Mouse (Mus musculus) MEL (cell line): Measurements from ENCODE around the gene Zic4. TPM values are rescaled to one million over a fixed set of nuclear protein-coding genes. Genes with fewer than 3 reads are reported as not detected.

Experiments used
- DNase-seq: peaks from one replicate; pipeline ENCODE4 v3.0.0; 2011; ENCODE audit warnings: low read depth, low spot score
- H3K27ac ChIP-seq: 2 replicates; pipeline ENCODE4 v1.5.1; 2012; ENCODE audit warnings: low read depth, mild to moderate bottlenecking, control low read depth, low read length, moderate library complexity; ENCODE audit not compliant: control insufficient read depth
- H3K27me3 ChIP-seq, 2 experiments: fragments of 150-350 bp in 1 of 2; sonication (generic) in 1 of 2; 2 replicates each; pipeline ENCODE4 v1.6.1; 2012; ENCODE audit warnings: low read length in 2 of 2, mild to moderate bottlenecking in 2 of 2, improper control_type of control experiment in 1 of 2, moderate library complexity in 1 of 2; ENCODE audit not compliant: insufficient read depth in 2 of 2, control insufficient read depth in 1 of 2
- H3K36me3 ChIP-seq, 2 experiments: 2 replicates each; pipeline ENCODE4 v1.6.1; 2012 to 2014; ENCODE audit warnings: low read length in 2 of 2, improper control_type of control experiment in 1 of 2, inconsistent platforms in 1 of 2, mild to moderate bottlenecking in 1 of 2; ENCODE audit not compliant: insufficient read depth in 2 of 2, control insufficient read depth in 1 of 2
- H3K4me1 ChIP-seq, 2 experiments: fragments of 150-350 bp in 1 of 2; sonication (generic) in 1 of 2; 2 replicates each; pipeline ENCODE4 v1.6.1; 2012; ENCODE audit warnings: low read length in 2 of 2, improper control_type of control experiment in 1 of 2, mild to moderate bottlenecking in 1 of 2; ENCODE audit not compliant: insufficient read depth in 2 of 2, control insufficient read depth in 1 of 2
- H3K4me3 ChIP-seq, 2 experiments: fragments of 150-350 bp in 1 of 2; sonication (generic) in 1 of 2; 2 replicates each; pipeline ENCODE4 v1.5.1; 2012; ENCODE audit warnings: low read depth in 2 of 2, low read length in 2 of 2, mild to moderate bottlenecking in 2 of 2, moderate library complexity in 2 of 2, control low read depth in 1 of 2, improper control_type of control experiment in 1 of 2; ENCODE audit not compliant: control insufficient read depth in 1 of 2, insufficient read depth in 1 of 2
- H3K79me2 ChIP-seq: 2 replicates; pipeline ENCODE4 v1.6.1; 2012; ENCODE audit warnings: mild to moderate bottlenecking, low read length, moderate library complexity; ENCODE audit not compliant: control insufficient read depth, poor library complexity, insufficient read depth
- H3K9ac ChIP-seq: 2 replicates; pipeline ENCODE4 v1.6.1; 2012; ENCODE audit warnings: low read depth, mild to moderate bottlenecking, control low read depth, low read length, moderate library complexity; ENCODE audit not compliant: control insufficient read depth, poor library complexity, severe bottlenecking
- H3K9me3 ChIP-seq: fragments of 150-350 bp; sonication (generic); replicated peaks from 2 replicates; pipeline ENCODE4 v1.6.1; 2012; ENCODE audit warnings: mild to moderate bottlenecking, low read length, improper control_type of control experiment, moderate library complexity; ENCODE audit not compliant: insufficient read depth
- BHLHE40 ChIP-seq: IDR thresholded peaks from 2 replicates; pipeline ENCODE4 v1.6.1; 2012; ENCODE audit warnings: low read depth, mild to moderate bottlenecking, inconsistent platforms, low read length, improper control_type of control experiment, borderline replicate concordance
- CHD2 ChIP-seq: IDR thresholded peaks from 2 replicates; pipeline ENCODE4 v1.6.1; 2011; ENCODE audit warnings: low read length, improper control_type of control experiment
- CTCF ChIP-seq, 3 experiments: IDR thresholded peaks in 2 of 3; conservative IDR thresholded peaks in 1 of 3; 2 replicates each; pipeline ENCODE4 v1.5.1; 2011 to 2012; ENCODE audit warnings: low read length in 3 of 3, low read depth in 2 of 3, mild to moderate bottlenecking in 2 of 3, improper control_type of control experiment in 1 of 3, inconsistent platforms in 1 of 3, mixed read lengths in 1 of 3, moderate library complexity in 1 of 3; ENCODE audit not compliant: control insufficient read depth in 1 of 3, insufficient read depth in 1 of 3, poor library complexity in 1 of 3, severe bottlenecking in 1 of 3
- E2F4 ChIP-seq: IDR thresholded peaks from 2 replicates; pipeline ENCODE4 v1.6.1; 2011; ENCODE audit warnings: low read depth, low read length, improper control_type of control experiment, borderline replicate concordance
- EP300 ChIP-seq, 2 experiments: IDR thresholded peaks; 2 replicates each; pipeline ENCODE4 v1.6.1; 2011; ENCODE audit warnings: improper control_type of control experiment in 2 of 2, low read length in 2 of 2, low read depth in 1 of 2, mild to moderate bottlenecking in 1 of 2
- GATA1 ChIP-seq: IDR thresholded peaks from 2 replicates; pipeline ENCODE4 v1.6.1; 2011; ENCODE audit warnings: low read depth, low read length, improper control_type of control experiment
- HCFC1 ChIP-seq: IDR thresholded peaks from 2 replicates; pipeline ENCODE4 v1.6.1; 2012; ENCODE audit warnings: low read depth, mild to moderate bottlenecking, inconsistent platforms, low read length, improper control_type of control experiment, moderate library complexity
- JUND ChIP-seq: IDR thresholded peaks from 2 replicates; pipeline ENCODE4 v1.6.1; 2011; ENCODE audit warnings: low read depth, mild to moderate bottlenecking, improper control_type of control experiment, low read length
- MAFK ChIP-seq: IDR thresholded peaks from 2 replicates; pipeline ENCODE4 v1.6.1; 2011; ENCODE audit warnings: low read depth, mild to moderate bottlenecking, low read length, improper control_type of control experiment, borderline replicate concordance
- MAZ ChIP-seq: IDR thresholded peaks from 2 replicates; pipeline ENCODE4 v1.6.1; 2012; ENCODE audit warnings: low read depth, mild to moderate bottlenecking, inconsistent platforms, low read length, improper control_type of control experiment
- MYB ChIP-seq: IDR thresholded peaks from 2 replicates; pipeline ENCODE4 v1.6.1; 2011; ENCODE audit warnings: mild to moderate bottlenecking, low read depth, low read length, improper control_type of control experiment
- NRF1 ChIP-seq: IDR thresholded peaks from 2 replicates; pipeline ENCODE4 v1.6.1; 2014; ENCODE audit warnings: low read depth, mild to moderate bottlenecking, inconsistent platforms, low read length, improper control_type of control experiment, moderate library complexity; ENCODE audit not compliant: poor library complexity, insufficient read depth, severe bottlenecking
- POLR2AphosphoS2 ChIP-seq: IDR thresholded peaks from 2 replicates; pipeline ENCODE4 v1.6.1; 2011; ENCODE audit warnings: low read length, improper control_type of control experiment
- POLR2AphosphoS5 ChIP-seq: IDR thresholded peaks from 2 replicates; pipeline ENCODE4 v1.6.1; 2012; ENCODE audit warnings: low read depth, borderline replicate concordance, mild to moderate bottlenecking, inconsistent platforms, low read length, moderate library complexity, mixed read lengths
- RAD21 ChIP-seq: IDR thresholded peaks from 2 replicates; pipeline ENCODE4 v1.6.1; 2011; ENCODE audit warnings: mild to moderate bottlenecking, low read depth, low read length, improper control_type of control experiment
- SMC3 ChIP-seq: IDR thresholded peaks from 2 replicates; pipeline ENCODE4 v1.6.1; 2011; ENCODE audit warnings: low read depth, low read length, improper control_type of control experiment
- TCF12 ChIP-seq: IDR thresholded peaks from 2 replicates; pipeline ENCODE4 v1.6.1; 2014; ENCODE audit warnings: low read depth, mild to moderate bottlenecking, inconsistent platforms, low read length, improper control_type of control experiment, moderate library complexity
- UBTF ChIP-seq: IDR thresholded peaks from 2 replicates; pipeline ENCODE4 v1.6.1; 2012; ENCODE audit warnings: low read depth, mild to moderate bottlenecking, inconsistent platforms, low read length, improper control_type of control experiment, moderate library complexity, borderline replicate concordance; ENCODE audit not compliant: insufficient read depth
- USF1 ChIP-seq: IDR thresholded peaks from 2 replicates; pipeline ENCODE4 v1.6.1; 2014; ENCODE audit warnings: low read depth, mild to moderate bottlenecking, inconsistent platforms, low read length, improper control_type of control experiment, moderate library complexity
- USF2 ChIP-seq, 2 experiments: IDR thresholded peaks; 2 replicates each; pipeline ENCODE4 v1.6.1; 2011 to 2012; ENCODE audit warnings: improper control_type of control experiment in 2 of 2, low read length in 2 of 2, borderline replicate concordance in 1 of 2, inconsistent platforms in 1 of 2, low read depth in 1 of 2, mild to moderate bottlenecking in 1 of 2; ENCODE audit not compliant: insufficient read depth in 1 of 2
- ZC3H11A ChIP-seq: IDR thresholded peaks from 2 replicates; pipeline ENCODE4 v1.6.1; 2012; ENCODE audit warnings: low read depth, mild to moderate bottlenecking, inconsistent platforms, low read length, improper control_type of control experiment
- ZNF384 ChIP-seq: IDR thresholded peaks from 2 replicates; pipeline ENCODE4 v1.6.1; 2012; ENCODE audit warnings: low read depth, mild to moderate bottlenecking, inconsistent platforms, low read length, improper control_type of control experiment
- polyA plus RNA-seq, 2 experiments: library from polyadenylated mRNA; stranded (reverse) in 1 of 2; unstranded in 1 of 2; fragments of >175 nt in 1 of 2; fragments of >200 nt in 1 of 2; gene quantifications; 2 replicates each; pipeline versions ENCODE4 v1.2.1 to v1.2.4; 2012; ENCODE audit warnings: low replicate concordance in 2 of 2, low read depth in 1 of 2; ENCODE audit not compliant: insufficient read length in 2 of 2, insufficient read depth in 1 of 2, missing spikeins in 1 of 2
- total RNA-seq: library from RNA; depleted of rRNA; stranded (reverse); fragments of 300-350 nt; gene quantifications from 2 replicates; pipeline ENCODE4 v1.2.3, GENCODE M21; 2012

Gene Zic4
- total and polyA plus RNA-seq, 3 experiments, result not detected

GRCm38 (mm10) chr9:91387740-91388080 is 25.5 kb downstream of the Zic4 start:
- no peak overlapping the region for H3K9ac ChIP-seq
- no peaks in the 10 kb centered on the region for H3K9me3 ChIP-seq
- TF ChIP-seq MAZ, result no peak
- no peak for TF ChIP-seq SMC3
- TF ChIP-seq RAD21, result no peak
- no peak for TF ChIP-seq MYB
- no peak for TF ChIP-seq EP300 (IDR thresholded peaks at IDR 0.05; ENCODE audit: low read depth in 1 of 2, low read length in 2 of 2)
- no peak for TF ChIP-seq HCFC1
- TF ChIP-seq JUND, result no peak
- no peak for TF ChIP-seq CTCF (IDR thresholded peaks at IDR 0.05 in 2 of 3, conservative IDR thresholded peaks at IDR 0.05 in 1 of 3; ENCODE audit: control insufficient read depth in 1 of 3, insufficient read depth in 1 of 3, low read depth in 2 of 3, low read length in 3 of 3, poor library complexity in 1 of 3, severe bottlenecking in 1 of 3)
- no peak for TF ChIP-seq E2F4
- TF ChIP-seq ZC3H11A, result no peak
- no peak for TF ChIP-seq USF1
- no peak for DNase-seq
- H3K4me3 ChIP-seq, result no peak overlapping the region
- H3K79me2 ChIP-seq, result no peaks in the 10 kb centered on the region
- no peaks in the 10 kb centered on the region for H3K36me3 ChIP-seq
- H3K27ac ChIP-seq, result no peak overlapping the region
- no peaks in the 10 kb centered on the region for H3K27me3 ChIP-seq
- H3K4me1 ChIP-seq, result no peaks in the 10 kb centered on the region

GRCm38 (mm10) chr9:91388173-91388572 is 26.0 kb downstream of the Zic4 start:
- H3K27ac ChIP-seq, result no peak overlapping the region
- H3K79me2 ChIP-seq, result no peaks in the 10 kb centered on the region
- H3K36me3 ChIP-seq, result no peaks in the 10 kb centered on the region
- H3K9me3 ChIP-seq, result no peaks in the 10 kb centered on the region
- no peaks in the 10 kb centered on the region for H3K27me3 ChIP-seq
- no peaks in the 10 kb centered on the region for H3K4me1 ChIP-seq
- H3K4me3 ChIP-seq, result no peak overlapping the region
- DNase-seq, result no peak
- H3K9ac ChIP-seq, result no peak overlapping the region
- TF ChIP-seq MAFK (no peak), TCF12 (no peak), USF2 (IDR thresholded peaks at IDR 0.05; ENCODE audit: borderline replicate concordance in 1 of 2, insufficient read depth in 1 of 2, low read depth in 1 of 2, low read length in 2 of 2) (no peak), ZNF384 (no peak), E2F4 (no peak), MAZ (no peak), UBTF (no peak), POLR2AphosphoS2 (no peak), BHLHE40 (no peak), CHD2 (no peak), JUND (no peak), NRF1 (no peak), POLR2AphosphoS5 (no peak), GATA1 (no peak)
